Mouse (Mus musculus): ENCODE measurements around the gene Ugt1a9. TPM values are rescaled to one million over a fixed set of nuclear protein-coding genes. Genes with fewer than 3 reads are reported as not detected.

Gene Ugt1a9
- polyA plus RNA-seq, 1 experiment from 2014 or later = 0.65 TPM

DNA sequence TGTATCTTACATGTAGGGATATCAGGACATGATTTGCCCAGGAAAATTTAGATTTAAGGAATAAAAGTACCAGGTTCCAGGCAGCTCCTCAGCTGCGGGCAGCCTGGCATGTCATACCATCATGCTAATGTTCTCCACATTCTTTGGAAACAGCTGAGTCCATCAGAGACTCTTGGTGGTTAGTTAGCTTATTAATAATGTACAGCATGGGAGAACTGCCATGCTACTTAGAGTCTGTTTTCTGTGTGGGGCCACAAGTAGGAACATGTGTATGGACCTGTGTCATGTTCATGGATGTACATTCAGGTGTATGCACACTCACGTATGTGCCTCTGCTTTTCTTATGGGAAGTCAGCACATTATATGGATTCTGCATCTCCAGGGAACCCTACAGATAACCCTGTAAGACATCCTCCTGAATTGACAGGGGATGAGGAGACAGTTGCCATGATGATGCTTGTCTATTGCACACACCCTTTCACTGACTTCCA, 143.9 kb downstream of the Ugt1a9 start:
- TF ChIP-seq CTCF (IDR thresholded peaks at IDR 0.05; ENCODE audit: low read depth) (no peak), EP300 (optimal IDR thresholded peaks at IDR 0.05) (no peak)
- H3K4me2 ChIP-seq (replicated peaks; ENCODE audit: low read depth) = no peak overlapping the region
- no peaks in the 10 kb centered on the region for H3K27me3 ChIP-seq (ENCODE audit: control insufficient read depth, insufficient read depth, low read length)
- no peak overlapping the region for H3K4me3 ChIP-seq (ENCODE audit: low read depth, low read length)
- peaks cover 30% of the 10 kb centered on the region for H3K9me3 ChIP-seq (ENCODE audit: control insufficient read depth, low read length)
- no peaks in the 10 kb centered on the region for H3K4me1 ChIP-seq (replicated peaks; ENCODE audit: control insufficient read depth, insufficient read depth)
- no peak overlapping the region for H3K27ac ChIP-seq (replicated peaks)
- 71% methylated on average over 2 of the region's 2 CpGs for WGBS
- no peak overlapping the region for H3K9ac ChIP-seq (ENCODE audit: low read length)
- no peaks in the 10 kb centered on the region for H3K36me3 ChIP-seq (ENCODE audit: control insufficient read depth, insufficient read depth, low read length)
- ATAC-seq (ENCODE audit: low FRiP score, low TSS enrichment) = no peak
- DNase-seq (ENCODE audit: low spot score) = no peak

DNA sequence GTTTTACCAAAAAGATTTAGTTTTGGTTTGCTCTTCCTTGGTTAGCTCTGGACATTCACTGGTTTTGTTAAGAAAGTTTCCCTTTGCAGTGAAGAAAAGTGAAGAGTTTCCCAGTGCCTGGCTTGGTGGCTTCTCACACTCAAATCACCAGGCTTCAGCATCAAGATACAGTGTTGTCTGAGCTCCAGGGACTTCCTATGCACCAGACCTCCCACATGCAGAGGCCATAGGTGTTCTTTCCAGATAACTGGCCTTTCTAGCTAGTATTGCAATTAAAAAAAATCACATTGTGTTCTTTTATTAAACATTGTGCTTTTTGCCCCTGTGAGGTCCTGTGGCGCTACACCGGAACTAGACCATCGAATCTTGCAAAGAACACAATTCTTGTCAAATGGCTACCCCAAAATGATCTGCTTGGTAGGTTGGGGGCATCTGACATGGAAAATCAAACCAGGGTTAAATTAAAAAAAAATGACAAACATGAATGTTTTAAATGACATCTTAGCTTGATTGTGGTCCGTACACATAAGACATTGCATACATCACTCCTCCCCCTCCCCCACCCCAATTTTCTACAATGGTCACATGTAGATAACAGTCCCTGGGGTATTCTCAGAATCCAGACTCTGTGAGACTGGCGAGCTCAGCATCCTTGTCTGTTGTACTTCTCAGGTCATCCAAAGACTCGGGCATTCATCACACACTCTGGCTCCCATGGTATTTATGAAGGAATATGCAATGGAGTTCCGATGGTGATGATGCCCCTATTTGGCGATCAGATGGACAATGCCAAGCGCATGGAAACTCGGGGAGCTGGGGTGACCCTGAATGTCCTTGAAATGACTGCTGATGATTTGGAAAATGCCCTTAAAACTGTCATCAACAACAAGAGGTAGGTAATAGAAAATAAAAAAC, 145.1 kb downstream of the Ugt1a9 start:
- Histone ChIP-seq H3K9ac (ENCODE audit: low read length) (no peak overlapping the region), H3K36me3 (ENCODE audit: control insufficient read depth, insufficient read depth, low read length) (no peaks in the 10 kb centered on the region), H3K4me3 (ENCODE audit: low read depth, low read length) (no peak overlapping the region), H3K4me1 (replicated peaks; ENCODE audit: control insufficient read depth, insufficient read depth) (no peaks in the 10 kb centered on the region), H3K4me2 (replicated peaks; ENCODE audit: low read depth) (no peak overlapping the region), H3K9me3 (ENCODE audit: control insufficient read depth, low read length) (peaks cover 30% of the 10 kb centered on the region), H3K27me3 (ENCODE audit: control insufficient read depth, insufficient read depth, low read length) (no peaks in the 10 kb centered on the region), H3K27ac (replicated peaks) (no peak overlapping the region)
- no peak for TF ChIP-seq CTCF (IDR thresholded peaks at IDR 0.05; ENCODE audit: low read depth)
- TF ChIP-seq EP300 (optimal IDR thresholded peaks at IDR 0.05) = no peak
- no peak for ATAC-seq (ENCODE audit: low FRiP score, low TSS enrichment)
- WGBS = 65% methylated on average over 10 of the region's 10 CpGs
- no peak for DNase-seq (ENCODE audit: low spot score)

DNA sequence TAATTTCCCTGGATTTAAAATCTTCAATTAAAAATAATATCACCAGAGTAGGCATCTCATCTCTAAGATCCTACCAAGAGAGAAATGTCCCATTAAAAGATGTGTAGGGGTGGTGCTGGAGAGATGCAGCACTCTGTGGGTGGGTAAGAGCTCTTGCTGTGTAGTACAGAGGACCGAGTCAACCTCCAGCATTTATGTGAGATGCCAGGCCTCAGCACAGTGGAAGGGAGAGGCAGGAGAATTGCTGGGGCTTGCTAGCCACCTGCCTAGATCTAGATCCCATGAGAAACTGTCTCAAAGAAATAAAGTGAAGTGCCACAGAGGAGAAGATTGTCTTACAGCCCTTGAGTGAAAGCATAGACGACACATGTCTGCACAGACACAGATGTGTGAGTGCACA, 146.0 kb downstream of the Ugt1a9 start:
- no peak overlapping the region for H3K4me2 ChIP-seq (replicated peaks; ENCODE audit: low read depth)
- TF ChIP-seq EP300 (optimal IDR thresholded peaks at IDR 0.05) = no peak
- TF ChIP-seq CTCF (IDR thresholded peaks at IDR 0.05; ENCODE audit: low read depth) = no peak
- no peaks in the 10 kb centered on the region for H3K4me1 ChIP-seq (replicated peaks; ENCODE audit: control insufficient read depth, insufficient read depth)
- H3K9ac ChIP-seq (ENCODE audit: low read length) = no peak overlapping the region
- 61% methylated on average over 2 of the region's 2 CpGs for WGBS
- H3K36me3 ChIP-seq (ENCODE audit: control insufficient read depth, insufficient read depth, low read length) = no peaks in the 10 kb centered on the region
- ATAC-seq (ENCODE audit: low FRiP score, low TSS enrichment) (no peak), DNase-seq (ENCODE audit: low spot score) (no peak)
- H3K4me3 ChIP-seq (ENCODE audit: low read depth, low read length) = no peak overlapping the region
- no peaks in the 10 kb centered on the region for H3K27me3 ChIP-seq (ENCODE audit: control insufficient read depth, insufficient read depth, low read length)
- no peak overlapping the region for H3K27ac ChIP-seq (replicated peaks)
- H3K9me3 ChIP-seq (ENCODE audit: control insufficient read depth, low read length) = peaks cover 27% of the 10 kb centered on the region

DNA sequence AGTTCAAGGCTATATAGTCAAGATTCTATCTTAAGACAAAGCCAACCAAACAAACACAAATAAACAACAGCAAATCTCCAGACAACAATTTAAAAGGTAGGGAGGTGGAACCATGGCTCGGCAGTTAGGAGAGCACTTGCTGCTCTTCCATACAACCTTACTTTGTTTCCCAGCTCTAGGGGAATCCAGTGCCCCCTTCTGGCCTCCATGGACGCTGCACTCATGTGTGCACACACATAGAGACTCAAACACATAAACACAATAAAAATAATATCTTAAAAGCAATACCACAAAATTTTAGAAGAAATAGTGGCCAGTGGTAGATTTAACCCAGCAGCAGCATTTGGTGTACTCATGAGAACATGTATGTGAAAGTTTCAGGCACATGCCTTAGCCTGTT, 146.5 kb downstream of the Ugt1a9 start:
- Histone ChIP-seq H3K4me3 (ENCODE audit: low read depth, low read length) (no peak overlapping the region), H3K9me3 (ENCODE audit: control insufficient read depth, low read length) (peaks cover 22% of the 10 kb centered on the region), H3K4me1 (replicated peaks; ENCODE audit: control insufficient read depth, insufficient read depth) (no peaks in the 10 kb centered on the region), H3K4me2 (replicated peaks; ENCODE audit: low read depth) (no peak overlapping the region), H3K9ac (ENCODE audit: low read length) (no peak overlapping the region), H3K27me3 (ENCODE audit: control insufficient read depth, insufficient read depth, low read length) (no peaks in the 10 kb centered on the region), H3K36me3 (ENCODE audit: control insufficient read depth, insufficient read depth, low read length) (no peaks in the 10 kb centered on the region), H3K27ac (replicated peaks) (no peak overlapping the region)
- DNase-seq (ENCODE audit: low spot score) (no peak), ATAC-seq (ENCODE audit: low FRiP score, low TSS enrichment) (no peak)
- TF ChIP-seq CTCF (IDR thresholded peaks at IDR 0.05; ENCODE audit: low read depth) = peak; percentile 26; the same call in 1 of the 2 replicates
- no peak for TF ChIP-seq EP300 (optimal IDR thresholded peaks at IDR 0.05)
- WGBS = 55% methylated on average over 2 of the region's 2 CpGs

DNA sequence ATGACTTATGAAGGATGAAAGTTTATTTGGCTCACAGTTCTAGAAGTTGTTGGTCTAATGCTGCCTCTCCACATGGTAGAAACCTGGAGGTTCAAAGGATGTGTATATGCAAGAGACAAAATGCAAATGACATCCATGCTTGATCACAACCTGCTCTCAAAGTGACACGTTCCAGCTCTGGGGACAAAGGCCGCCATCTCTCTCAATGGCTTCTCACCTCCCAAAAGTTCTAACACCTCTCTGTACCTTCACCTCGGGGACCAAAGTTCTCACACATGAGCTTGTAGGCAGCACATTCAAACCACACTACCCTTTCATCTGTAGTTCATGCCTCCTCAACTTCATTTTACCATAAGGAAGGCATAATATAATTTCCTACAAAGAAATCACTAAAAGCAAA, 147.0 kb downstream of the Ugt1a9 start:
- Histone ChIP-seq H3K4me1 (replicated peaks; ENCODE audit: control insufficient read depth, insufficient read depth) (no peaks in the 10 kb centered on the region), H3K4me2 (replicated peaks; ENCODE audit: low read depth) (no peak overlapping the region), H3K27me3 (ENCODE audit: control insufficient read depth, insufficient read depth, low read length) (no peaks in the 10 kb centered on the region), H3K27ac (replicated peaks) (no peak overlapping the region), H3K9ac (ENCODE audit: low read length) (no peak overlapping the region), H3K4me3 (ENCODE audit: low read depth, low read length) (no peak overlapping the region), H3K9me3 (ENCODE audit: control insufficient read depth, low read length) (peaks cover 22% of the 10 kb centered on the region), H3K36me3 (ENCODE audit: control insufficient read depth, insufficient read depth, low read length) (no peaks in the 10 kb centered on the region)
- DNase-seq (ENCODE audit: low spot score) = no peak
- WGBS = 37% methylated on average over 3 of the region's 3 CpGs
- no peak for ATAC-seq (ENCODE audit: low FRiP score, low TSS enrichment)
- no peak for TF ChIP-seq EP300 (optimal IDR thresholded peaks at IDR 0.05)
- no peak for TF ChIP-seq CTCF (IDR thresholded peaks at IDR 0.05; ENCODE audit: low read depth)

DNA sequence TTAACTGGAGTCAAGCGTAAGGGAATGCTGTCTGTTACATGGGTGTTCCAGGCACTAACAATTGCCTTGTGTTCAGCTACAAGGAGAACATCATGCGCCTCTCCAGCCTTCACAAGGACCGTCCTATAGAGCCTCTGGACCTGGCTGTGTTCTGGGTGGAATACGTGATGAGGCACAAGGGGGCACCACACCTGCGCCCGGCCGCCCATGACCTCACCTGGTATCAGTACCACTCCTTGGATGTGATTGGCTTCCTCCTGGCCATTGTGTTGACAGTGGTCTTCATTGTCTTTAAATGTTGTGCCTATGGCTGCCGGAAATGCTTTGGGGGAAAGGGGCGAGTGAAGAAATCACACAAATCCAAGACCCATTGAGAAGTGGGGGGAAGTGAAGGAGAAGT, 147.5 kb downstream of the Ugt1a9 start:
- Histone ChIP-seq H3K9me3 (ENCODE audit: control insufficient read depth, low read length) (peaks cover 22% of the 10 kb centered on the region), H3K27ac (replicated peaks) (no peak overlapping the region), H3K27me3 (ENCODE audit: control insufficient read depth, insufficient read depth, low read length) (no peaks in the 10 kb centered on the region), H3K4me2 (replicated peaks; ENCODE audit: low read depth) (no peak overlapping the region), H3K36me3 (ENCODE audit: control insufficient read depth, insufficient read depth, low read length) (no peaks in the 10 kb centered on the region), H3K9ac (ENCODE audit: low read length) (no peak overlapping the region), H3K4me1 (replicated peaks; ENCODE audit: control insufficient read depth, insufficient read depth) (no peaks in the 10 kb centered on the region), H3K4me3 (ENCODE audit: low read depth, low read length) (no peak overlapping the region)
- 73% methylated on average over 9 of the region's 9 CpGs for WGBS
- DNase-seq (ENCODE audit: low spot score) = peak; percentile 43
- no peak for ATAC-seq (ENCODE audit: low FRiP score, low TSS enrichment)
- TF ChIP-seq EP300 (optimal IDR thresholded peaks at IDR 0.05) (no peak), CTCF (IDR thresholded peaks at IDR 0.05; ENCODE audit: low read depth) (no peak)

Data from stomach, postnatal 0 days (tissue).